Mouse (Mus musculus) forelimb bud, embryonic 11.5 days (tissue): ENCODE results near the gene Fcor.

Experiments used
- DNase-seq: peaks from one replicate; pipeline ENCODE4 v3.0.0-alpha.2; 2012; ENCODE audit warnings: low read depth, low spot score

The Fcor gene

GRCm38 (mm10) chr8:3674671-3675070 is 2.5 kb upstream of the Fcor start:
- DNase-seq, result no peak

DNA sequence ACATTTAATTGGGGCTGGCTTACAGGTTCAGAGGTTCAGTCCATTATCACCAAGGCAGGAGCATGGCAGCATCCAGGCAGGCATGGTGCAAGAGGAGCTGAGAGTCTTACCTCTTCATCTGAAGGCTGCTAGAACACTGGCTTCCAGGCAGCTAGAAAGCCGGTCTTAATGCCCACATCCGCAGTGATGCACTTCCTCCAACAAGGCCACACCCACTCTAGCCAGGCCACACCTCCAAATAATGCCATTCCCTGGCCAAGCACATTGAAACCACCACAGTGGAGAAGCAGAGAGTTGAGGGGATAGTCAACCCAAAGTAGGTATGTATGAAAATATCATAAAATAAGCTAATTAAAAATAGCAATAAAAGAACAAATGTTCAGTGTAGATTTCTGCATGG is 1.8 kb downstream of the Fcor start:
- DNase-seq, result no peak

DNA sequence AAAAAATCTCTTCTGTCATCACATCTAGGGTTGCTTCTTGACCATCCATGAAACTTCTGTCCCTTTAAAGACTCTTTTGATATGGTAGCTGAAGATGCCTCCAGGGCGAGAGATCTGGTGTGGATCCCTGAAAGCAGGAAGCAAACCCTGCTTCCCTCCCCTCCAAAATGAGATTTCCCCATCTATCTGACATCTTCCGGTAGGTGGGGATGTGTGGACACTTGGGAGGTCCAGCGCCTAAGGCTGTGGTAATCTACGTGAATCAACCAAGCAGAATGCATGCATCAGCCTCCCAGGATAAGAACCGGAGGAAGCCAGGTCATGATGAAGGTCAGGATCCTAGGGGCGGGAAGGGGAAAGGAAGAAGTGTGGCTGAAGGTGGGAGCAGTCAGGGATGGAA is 6.7 kb downstream of the Fcor start, which contains the start of gene Mcemp1:
Gene Mcemp1, plus strand, starts transcription at position 248 of the 400 bp plus-strand sequence.
- no peak for DNase-seq

- no peak for DNase-seq
These were observed 7.8 kb downstream of the Fcor start for GRCm38 (mm10) chr8:3664405-3664804.

- no peak for DNase-seq
These were observed 11.3 kb downstream of the Fcor start for GRCm38 (mm10) chr8:3660889-3661288.

- DNase-seq, result peak; percentile 27
These were observed 15.3 kb downstream of the Fcor start for GRCm38 (mm10) chr8:3656725-3657381.

DNA sequence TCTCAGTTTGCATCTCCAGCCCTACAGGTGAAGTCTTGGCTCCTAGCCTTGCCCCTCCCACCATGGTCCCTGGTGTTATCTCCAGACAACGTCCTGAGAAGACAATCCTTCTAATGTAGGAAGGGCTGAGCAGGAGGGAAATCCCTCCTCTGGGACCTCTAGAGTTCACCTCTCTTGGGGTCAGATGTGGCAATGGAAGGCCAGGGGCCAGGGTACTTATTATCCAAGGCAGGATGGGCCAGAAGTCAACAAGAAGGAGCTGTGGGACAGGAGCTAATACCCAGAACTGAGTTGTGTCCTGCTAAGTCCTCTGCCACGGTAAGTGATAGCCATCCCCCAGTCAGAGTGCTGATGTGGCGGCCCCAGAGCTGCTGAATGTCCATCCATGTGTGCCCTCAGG is 16.6 kb downstream of the Fcor start, which contains the start of gene Retn:
Gene Retn, plus strand, starts transcription at position 245 of the 400 bp plus-strand sequence.
- no peak for DNase-seq

DNA sequence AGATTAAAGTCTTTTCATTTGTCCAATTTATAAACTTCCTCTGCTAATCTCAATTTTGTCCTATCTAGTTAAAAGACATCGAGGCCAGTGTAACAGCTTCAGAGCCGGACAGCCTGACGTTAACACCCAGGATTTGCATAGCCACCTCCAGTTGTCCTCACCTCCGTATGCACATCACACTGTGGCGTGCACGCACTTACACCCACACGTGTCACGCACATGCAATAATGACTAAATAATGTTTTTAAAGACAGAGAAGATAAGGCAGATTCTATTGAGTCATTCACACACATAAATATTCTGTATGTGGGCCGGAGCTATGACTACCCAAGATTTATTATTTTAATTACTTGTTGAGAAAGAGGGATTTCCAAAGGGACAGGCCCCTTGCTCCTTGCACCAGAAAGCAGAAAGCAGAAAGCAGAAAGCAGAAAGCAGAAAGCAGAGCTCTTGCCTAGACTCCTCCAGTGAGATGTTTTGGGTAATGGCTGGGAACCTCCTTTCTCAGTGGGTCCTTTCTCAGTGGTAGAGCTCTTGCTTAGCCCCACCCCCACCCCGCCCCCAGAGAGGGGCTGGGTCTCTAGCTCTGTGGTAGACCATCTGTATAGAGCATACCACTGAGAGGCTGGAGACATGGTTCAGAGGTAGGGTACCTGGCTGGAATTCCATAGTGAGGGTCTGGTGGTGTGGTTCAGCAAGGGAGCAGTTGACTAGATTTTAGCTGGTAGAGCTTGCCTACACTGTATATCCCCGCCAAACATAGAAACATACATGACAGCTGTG is 17.2 kb downstream of the Fcor start:
- no peak for DNase-seq

DNA sequence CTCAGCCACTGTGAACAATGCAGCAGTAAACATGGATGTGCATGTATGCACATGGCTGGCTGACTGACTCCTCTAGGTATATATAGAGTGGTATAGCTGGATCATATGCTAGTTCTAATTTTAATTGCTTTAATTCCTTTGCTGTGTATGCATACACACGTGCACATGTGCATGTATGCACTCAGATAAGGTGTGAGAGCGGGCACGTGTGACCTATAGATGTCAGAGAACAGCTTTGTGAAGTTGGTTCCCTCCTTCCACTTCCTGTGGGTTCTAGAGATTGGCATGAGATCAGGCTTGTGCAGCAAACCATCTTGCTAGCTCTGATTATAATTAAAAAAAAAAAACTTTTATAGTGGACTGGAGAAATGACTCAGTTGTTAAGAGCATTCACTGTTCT is 19.3 kb downstream of the Fcor start:
- no peak for DNase-seq

DNA sequence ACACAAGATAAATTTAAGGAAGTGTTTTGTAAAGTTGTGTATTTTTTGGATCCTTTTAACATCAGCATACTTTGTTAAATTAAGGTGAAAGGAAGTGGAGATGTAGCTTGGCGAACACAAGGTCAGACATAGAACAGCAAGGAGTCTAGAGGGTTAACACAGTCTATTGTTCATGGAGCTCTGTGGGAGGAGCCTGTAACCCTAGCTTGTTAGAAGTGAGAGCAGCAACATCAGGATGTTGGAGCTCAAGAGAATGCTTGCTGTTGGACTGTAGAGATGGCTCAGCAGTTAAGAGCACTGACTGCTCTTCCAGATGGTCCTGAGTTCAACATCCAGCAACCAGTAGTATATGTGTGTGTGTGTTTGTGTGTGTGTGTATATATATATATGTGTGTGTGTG is 23.2 kb downstream of the Fcor start:
- peak; percentile 35 for DNase-seq

- DNase-seq, result no peak
These were observed 23.9 kb downstream of the Fcor start for GRCm38 (mm10) chr8:3648268-3648667.

DNA sequence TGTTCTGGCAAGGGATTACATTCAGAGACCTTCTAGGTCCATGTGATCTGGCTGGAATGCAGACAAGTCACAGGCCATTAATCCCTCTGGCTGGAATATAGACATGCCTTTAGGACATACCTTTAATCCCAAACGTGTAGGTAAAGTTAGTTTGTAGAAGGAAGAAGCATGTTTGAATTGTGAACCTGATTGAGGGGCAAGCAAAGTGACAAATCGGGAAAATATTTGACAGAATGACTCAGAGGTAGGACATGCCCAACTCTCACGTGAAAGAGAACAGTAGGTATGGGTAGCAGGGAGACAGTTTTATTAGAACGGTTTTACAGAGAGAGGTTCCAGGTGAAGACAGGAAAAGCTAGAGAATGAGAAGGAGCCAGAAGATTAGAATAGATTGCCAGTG is 24.6 kb downstream of the Fcor start:
- no peak for DNase-seq

DNA sequence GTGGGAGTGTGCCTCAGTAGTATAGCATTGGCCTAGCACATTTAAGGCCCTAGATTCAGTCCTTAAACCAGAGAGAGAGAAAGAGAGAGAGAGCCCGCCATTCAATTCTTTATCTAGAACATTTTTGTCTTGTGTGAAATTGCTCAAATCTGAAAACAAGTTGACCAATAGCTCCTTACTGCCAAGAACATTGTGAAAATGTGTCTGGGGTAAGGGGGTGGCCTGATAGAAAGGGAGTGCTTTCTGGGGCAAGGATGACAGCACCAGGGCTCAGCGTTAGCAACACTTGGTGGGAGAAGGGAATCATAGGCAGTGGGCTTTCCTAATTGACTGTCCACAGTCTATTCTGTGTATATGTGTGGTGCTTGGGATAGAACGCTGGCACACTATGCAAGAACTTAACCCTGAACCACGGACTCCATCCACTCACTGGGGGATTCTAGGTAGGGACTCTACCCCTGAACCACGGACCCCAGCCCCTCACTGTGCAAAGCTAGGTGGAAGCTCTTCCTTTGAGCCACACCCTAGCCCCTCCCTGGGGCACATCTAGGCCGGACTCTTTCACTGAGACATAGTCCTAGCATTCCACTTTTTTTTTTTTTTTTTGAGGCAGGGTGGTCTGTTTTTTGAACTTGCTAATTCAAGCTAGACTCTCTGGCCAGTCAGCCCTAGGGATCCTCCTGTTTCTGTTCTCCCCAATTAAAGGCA is 25.2 kb downstream of the Fcor start:
- DNase-seq, result no peak

- no peak for DNase-seq
These were observed 26.4 kb downstream of the Fcor start for GRCm38 (mm10) chr8:3645804-3646203.

DNA sequence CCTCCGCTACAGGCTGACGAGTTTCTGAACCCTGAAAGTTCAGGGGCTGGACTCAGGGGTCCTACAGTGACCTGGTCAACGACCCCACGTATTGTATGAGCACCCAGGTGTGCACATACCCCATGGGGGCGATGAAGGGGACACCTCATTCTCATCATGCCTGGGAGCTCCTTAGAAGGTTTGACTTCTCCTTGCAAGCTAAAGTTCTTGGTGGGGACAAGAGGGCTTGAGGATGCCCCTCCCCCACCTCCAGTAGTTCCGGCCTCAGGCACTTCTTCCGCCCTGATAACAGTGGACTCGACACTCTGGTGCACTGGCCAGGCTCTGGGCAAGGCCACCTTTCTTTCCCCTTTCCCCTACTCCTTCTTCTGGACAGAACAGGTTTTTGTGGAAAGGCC is 40.7 kb downstream of the Fcor start:
- DNase-seq, result no peak

GRCm38 (mm10) chr8:3630647-3631477 is 41.3 kb downstream of the Fcor start, which contains the start of gene Stxbp2:
TSS of gene Stxbp2 (plus strand) at chr8:3630955.
- peak; percentile 54 for DNase-seq

GRCm38 (mm10) chr8:3628014-3628413 is 44.1 kb downstream of the Fcor start:
- peak; percentile 25 for DNase-seq

GRCm38 (mm10) chr8:3626971-3627370 is 45.2 kb downstream of the Fcor start:
- no peak for DNase-seq

GRCm38 (mm10) chr8:3625445-3625844 is 46.7 kb downstream of the Fcor start, which contains the start of gene Pcp2:
TSS of gene Pcp2 (minus strand) at chr8:3625545.
- DNase-seq, result no peak

DNA sequence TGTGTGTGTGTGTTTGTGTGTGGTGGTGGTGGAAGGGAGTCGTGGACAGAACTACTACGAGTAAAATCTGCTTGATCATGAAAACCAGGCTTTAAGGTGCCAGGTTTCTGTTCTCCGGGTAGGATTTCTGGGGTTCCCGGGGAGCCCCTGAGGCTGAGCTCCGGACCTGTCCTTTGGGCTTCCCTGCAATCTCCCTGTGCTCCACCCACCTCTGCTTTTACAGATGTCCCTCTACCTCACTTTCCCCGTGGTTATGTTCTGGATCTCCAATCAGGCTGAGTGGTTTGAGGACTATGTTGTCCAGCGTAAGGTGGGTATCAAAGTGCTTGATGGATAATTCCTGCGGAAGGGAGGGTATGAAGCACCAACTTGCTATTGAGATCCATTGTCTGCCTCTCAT is 50.0 kb downstream of the Fcor start:
- no peak for DNase-seq

DNA sequence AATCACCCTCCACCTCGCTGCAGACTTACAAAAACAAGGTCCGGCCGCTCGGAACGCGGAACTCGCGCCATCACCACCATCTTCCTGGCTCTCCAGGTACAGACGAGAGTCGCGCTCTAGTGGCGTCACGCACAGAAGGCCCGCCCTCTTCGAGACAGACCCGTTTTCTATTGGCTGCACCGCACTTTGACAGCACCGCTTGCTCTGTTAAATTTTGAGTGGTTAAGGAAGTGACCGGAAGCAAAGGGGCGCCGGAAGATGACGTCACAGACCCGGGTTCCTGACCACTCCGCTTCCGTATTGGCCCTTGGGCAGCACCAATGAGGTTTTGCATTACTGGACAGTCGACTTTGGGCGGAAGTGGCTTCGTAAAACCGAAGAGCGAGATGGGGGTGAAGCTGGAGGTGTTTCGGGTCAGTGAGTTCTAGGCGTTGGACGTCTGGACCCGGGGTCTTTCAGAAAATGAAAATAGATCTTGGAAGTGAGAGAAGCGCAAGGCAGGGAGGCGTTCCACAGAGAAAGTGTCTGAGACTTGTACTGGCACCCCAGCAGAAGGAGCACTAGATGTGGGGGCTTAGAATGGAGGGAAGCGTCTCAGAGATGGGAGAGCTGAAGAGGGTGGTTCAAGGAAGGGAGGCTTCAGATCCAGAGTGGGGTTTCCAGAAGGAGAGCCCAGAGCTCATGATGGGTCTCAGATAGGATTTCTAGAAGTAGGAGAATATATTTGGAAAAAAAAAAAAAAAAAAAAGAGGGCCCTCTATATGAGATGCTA is 50.8 kb downstream of the Fcor start, which contains the start of the genes Xab2 and Pet100:
Gene Xab2, minus strand, starts transcription at position 118 of the 772 bp plus-strand sequence.
Gene Pet100, plus strand, starts transcription at position 350 of the 772 bp plus-strand sequence.
- DNase-seq, result peak; percentile 100
